Mouse (Mus musculus) CD4-positive, CD25-positive, alpha-beta regulatory T cell, adult 2 months (primary cell): ENCODE measurements around the gene Olfr829.
"Not testable (repeated sequence)": the region's sequence is repeated elsewhere in the genome, so short reads cannot be mapped to it uniquely, and the experiment has no call there.

Experiments
- DNase-seq: peaks from one replicate; pipeline ENCODE4 v3.0.0-alpha.2; 2012; ENCODE audit warnings: low read depth, low spot score

Olfr829 gene

DNA sequence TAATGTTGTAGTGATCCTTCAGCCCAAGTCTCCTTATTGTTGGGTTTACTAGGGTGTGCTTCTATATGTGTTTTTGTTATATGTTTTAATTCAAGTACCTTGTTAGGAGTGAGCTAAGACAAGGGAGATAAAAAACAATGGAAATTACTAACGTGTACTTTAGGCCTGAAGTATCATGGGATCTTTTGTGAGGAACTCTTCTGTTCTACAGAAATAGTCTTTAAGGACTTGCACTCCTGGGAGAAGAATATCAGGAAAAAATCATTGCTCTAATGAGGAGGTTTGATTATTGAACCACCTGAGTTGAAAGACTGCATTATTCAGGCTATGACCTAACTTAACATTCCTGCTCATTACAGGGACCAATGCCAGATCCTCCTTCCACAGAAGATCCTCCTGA lies at the start of gene Olfr829:
Olfr829 (plus strand) TSS at position 301 of the 400 bp plus-strand sequence.
- DNase-seq: no peak

DNA sequence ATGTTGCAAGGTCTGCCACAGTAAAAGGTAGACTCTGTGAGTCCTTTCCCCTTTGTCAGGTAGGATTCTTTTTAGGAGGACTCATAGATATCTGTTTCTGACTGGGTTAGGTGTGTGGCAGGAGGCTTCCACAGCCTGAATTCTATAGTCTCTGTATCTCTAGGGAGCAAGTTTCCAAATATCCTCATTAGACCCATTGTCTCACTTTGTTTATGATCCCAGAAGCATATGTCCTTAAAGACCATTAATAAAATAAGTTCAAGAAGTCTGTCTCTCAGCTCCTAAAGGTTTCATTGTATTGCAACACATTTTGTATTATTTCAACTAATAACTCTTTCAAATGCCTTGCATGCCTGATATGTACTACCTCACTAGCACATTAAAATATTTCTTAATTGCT lies 35.3 kb upstream of the Olfr829 start, which contains the start of gene Olfr828:
Olfr828 (minus strand) TSS at position 101 of the 400 bp plus-strand sequence.
- no peak for DNase-seq

- no peak for DNase-seq
These were observed 19.7 kb downstream of the Olfr829 start, which contains the start of gene Olfr830 for GRCm38 (mm10) chr9:18874393-18874792. TSS of gene Olfr830 (plus strand) at chr9:18874693.

DNA sequence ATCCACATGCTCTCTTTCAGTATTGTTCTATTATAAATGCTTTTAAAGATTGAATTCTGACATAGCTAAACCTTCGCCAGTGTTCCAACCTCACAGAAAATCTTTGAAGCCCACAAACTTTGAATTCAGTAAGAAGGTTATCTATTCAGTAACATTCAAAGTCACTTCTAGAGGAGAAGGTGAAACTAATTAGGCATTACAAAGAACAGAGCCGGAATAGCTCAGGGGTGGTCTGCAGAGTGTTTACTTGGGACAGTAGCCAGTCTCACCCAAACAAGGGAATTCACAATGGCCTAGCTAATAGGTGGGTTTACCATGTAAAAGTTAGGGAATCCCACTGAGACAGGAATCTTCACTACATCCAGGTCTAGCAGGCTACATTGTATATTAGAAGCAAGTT lies 53.0 kb downstream of the Olfr829 start:
- DNase-seq: not testable (repeated sequence)
